5 mouse cellular contexts compared by ENCODE assay signal in genomic region chr7:30495506-30496042, GRCm38 (mm10). TPM values are rescaled to one million over a fixed set of nuclear protein-coding genes. Genes with fewer than 3 reads are reported as not detected.
"Had no signal": no experiment of that assay in that cellular context is flagged by ENCODE, and none has a peak within 500 bp of the region (broad histone marks: within the 10 kb centered on the region; RNA-seq: fewer than 3 reads in every experiment).

No protein-coding gene starts in this region.

RNA-seq across cellular contexts. Expression of gene Prodh2, which starts 2.2 kb away (rescaled TPM):
- polyA plus RNA-seq: limb, embryonic 10.5 days; midbrain, embryonic 13.5 days; midbrain, postnatal 0 days; neural tube, embryonic 15.5 days had no signal

RNA-seq across cellular contexts. Expression of gene Nphs1, which starts 37.5 kb away (rescaled TPM):
- polyA plus RNA-seq: limb, embryonic 10.5 days; lung, embryonic 16.5 days had no signal

RNA-seq across cellular contexts. Expression of gene Kirrel2, which starts 38.1 kb away (rescaled TPM):
- polyA plus RNA-seq: limb, embryonic 10.5 days; lung, embryonic 16.5 days had no signal
